Mouse (Mus musculus): Measurements from ENCODE around the gene Myt1l. TPM values are rescaled to one million over a fixed set of nuclear protein-coding genes. Genes with fewer than 3 reads are reported as not detected.

Myt1l gene
- polyA plus RNA-seq, 1 experiment from 2014 or later = 2.6 TPM

- DNase-seq (ENCODE audit: low spot score) = no peak
- Histone ChIP-seq H3K36me3 (no peaks in the 10 kb centered on the region), H3K9me3 (replicated peaks) (no peaks in the 10 kb centered on the region), H3K4me1 (peaks cover 8% of the 10 kb centered on the region), H3K27ac (replicated peaks) (no peak overlapping the region), H3K4me3 (no peak overlapping the region), H3K27me3 (ENCODE audit: low read depth, poor library complexity, severe bottlenecking) (no peaks in the 10 kb centered on the region)
These were observed 244.2 kb downstream of the Myt1l start for GRCm38 (mm10) chr12:29772401-29772800.

DNA sequence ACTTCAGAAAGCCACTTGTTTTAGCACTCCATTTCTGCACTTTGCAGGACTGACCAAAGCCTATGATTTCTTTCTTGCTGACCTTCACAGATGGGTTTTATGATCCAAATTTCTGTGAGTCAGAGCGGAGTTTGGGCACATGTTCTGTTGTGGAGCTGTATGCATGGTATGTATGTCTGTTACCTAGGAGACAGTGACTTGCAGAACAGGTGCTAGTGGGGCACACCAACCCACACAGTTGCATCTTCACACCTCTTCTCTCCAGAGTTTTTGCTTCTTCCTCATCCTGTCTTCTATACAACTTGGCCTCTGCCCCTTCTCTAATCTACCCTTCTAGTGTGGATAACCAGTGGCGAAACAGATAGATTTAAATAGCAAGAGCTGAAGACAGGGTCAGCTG lies 250.7 kb downstream of the Myt1l start:
- H3K4me1 ChIP-seq = no peaks in the 10 kb centered on the region
- 85% methylated on average over 2 of the region's 2 CpGs for WGBS
- no peaks in the 10 kb centered on the region for H3K27me3 ChIP-seq (ENCODE audit: low read depth, poor library complexity, severe bottlenecking)
- DNase-seq (ENCODE audit: low spot score) = no peak
- H3K36me3 ChIP-seq = no peaks in the 10 kb centered on the region
- H3K9me3 ChIP-seq (replicated peaks) = no peaks in the 10 kb centered on the region
- no peak overlapping the region for H3K27ac ChIP-seq (replicated peaks)
- H3K4me3 ChIP-seq = no peak overlapping the region

GRCm38 (mm10) chr12:29789319-29790050 lies 261.3 kb downstream of the Myt1l start:
- DNase-seq (ENCODE audit: low spot score) = no peak
- Histone ChIP-seq H3K4me1 (no peaks in the 10 kb centered on the region; the same call in 1 of the 2 replicates), H3K27me3 (ENCODE audit: low read depth, poor library complexity, severe bottlenecking) (no peaks in the 10 kb centered on the region), H3K27ac (replicated peaks) (no peak overlapping the region), H3K36me3 (no peaks in the 10 kb centered on the region), H3K9me3 (replicated peaks) (no peaks in the 10 kb centered on the region), H3K4me3 (no peak overlapping the region)
- WGBS = 82% methylated on average over 16 of the region's 16 CpGs

GRCm38 (mm10) chr12:29790051-29790386 lies 261.8 kb downstream of the Myt1l start:
- Histone ChIP-seq H3K27ac (replicated peaks) (no peak overlapping the region), H3K4me3 (no peak overlapping the region), H3K4me1 (peaks cover 3% of the 10 kb centered on the region), H3K27me3 (ENCODE audit: low read depth, poor library complexity, severe bottlenecking) (no peaks in the 10 kb centered on the region), H3K9me3 (replicated peaks) (no peaks in the 10 kb centered on the region), H3K36me3 (no peaks in the 10 kb centered on the region)
- WGBS = 80% methylated on average over 4 of the region's 4 CpGs
- no peak for DNase-seq (ENCODE audit: low spot score)

DNA sequence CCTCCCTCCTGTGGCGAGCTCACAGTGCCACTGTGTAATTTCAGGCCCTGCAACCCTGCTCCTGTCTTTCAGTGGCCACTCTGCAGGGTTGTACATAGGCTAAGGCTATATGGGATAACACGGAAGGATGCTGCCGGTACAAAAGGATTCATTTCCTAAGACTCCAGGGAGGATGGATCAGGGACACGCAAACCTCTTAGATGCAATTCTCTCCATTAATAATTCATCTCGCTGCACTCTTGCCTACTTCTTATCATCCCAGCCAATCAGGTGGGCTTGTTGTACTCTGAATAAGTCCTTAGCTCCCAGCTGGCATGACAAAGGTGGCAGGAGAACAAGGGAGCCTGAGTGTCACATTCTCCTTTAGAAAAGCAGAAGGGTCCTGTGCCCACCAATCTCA lies 264.8 kb downstream of the Myt1l start:
- Histone ChIP-seq H3K36me3 (no peaks in the 10 kb centered on the region), H3K4me3 (no peak overlapping the region), H3K27ac (replicated peaks) (no peak overlapping the region), H3K4me1 (peaks cover 9% of the 10 kb centered on the region), H3K9me3 (replicated peaks) (no peaks in the 10 kb centered on the region), H3K27me3 (ENCODE audit: low read depth, poor library complexity, severe bottlenecking) (no peaks in the 10 kb centered on the region)
- no peak for DNase-seq (ENCODE audit: low spot score)
- WGBS = 88% methylated on average over 5 of the region's 5 CpGs

DNA sequence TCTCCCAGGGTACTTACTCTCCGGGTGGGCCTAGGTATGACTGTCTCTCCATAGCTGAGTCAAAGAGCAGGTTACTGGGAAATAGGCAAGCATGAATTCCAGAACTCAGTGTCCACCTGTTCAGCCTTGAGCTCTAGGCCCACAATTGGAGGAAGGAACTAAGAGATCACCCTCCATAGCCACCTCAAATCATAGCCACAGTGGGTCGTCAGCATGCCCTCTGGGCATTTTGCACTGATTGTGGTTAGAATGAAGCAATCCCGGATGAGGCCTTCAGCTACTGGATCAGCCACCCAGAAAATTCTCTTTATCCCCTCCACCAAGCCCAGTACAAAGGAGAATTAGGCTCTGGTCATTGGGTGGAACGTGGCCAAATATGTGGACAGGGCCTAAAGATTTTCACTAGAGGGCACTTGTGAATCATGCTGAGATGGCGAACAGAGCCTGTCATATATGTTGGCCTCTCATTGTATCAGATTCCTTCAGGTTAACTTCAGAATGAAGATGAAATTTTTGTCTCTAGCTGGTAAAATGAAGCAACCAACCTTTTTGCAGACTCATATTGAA lies 267.0 kb downstream of the Myt1l start:
- no peaks in the 10 kb centered on the region for H3K9me3 ChIP-seq (replicated peaks)
- WGBS = 61% methylated on average over 5 of the region's 5 CpGs
- peaks cover 9% of the 10 kb centered on the region for H3K4me1 ChIP-seq
- no peak for DNase-seq (ENCODE audit: low spot score)
- no peak overlapping the region for H3K4me3 ChIP-seq
- no peak overlapping the region for H3K27ac ChIP-seq (replicated peaks)
- H3K36me3 ChIP-seq = no peaks in the 10 kb centered on the region
- no peaks in the 10 kb centered on the region for H3K27me3 ChIP-seq (ENCODE audit: low read depth, poor library complexity, severe bottlenecking)

GRCm38 (mm10) chr12:29798595-29799391 lies 270.6 kb downstream of the Myt1l start:
- H3K27me3 ChIP-seq (ENCODE audit: low read depth, poor library complexity, severe bottlenecking) = no peaks in the 10 kb centered on the region
- no peaks in the 10 kb centered on the region for H3K9me3 ChIP-seq (replicated peaks)
- peaks cover 9% of the 10 kb centered on the region for H3K4me1 ChIP-seq
- no peaks in the 10 kb centered on the region for H3K36me3 ChIP-seq
- H3K27ac ChIP-seq (replicated peaks) = no peak overlapping the region
- WGBS = 75% methylated on average over 3 of the region's 3 CpGs
- DNase-seq (ENCODE audit: low spot score) = no peak
- no peak overlapping the region for H3K4me3 ChIP-seq

GRCm38 (mm10) chr12:29806415-29806814 lies 278.2 kb downstream of the Myt1l start:
- H3K36me3 ChIP-seq = no peaks in the 10 kb centered on the region
- no peak overlapping the region for H3K27ac ChIP-seq (replicated peaks)
- H3K4me1 ChIP-seq = peaks cover 4% of the 10 kb centered on the region; the same call in 1 of the 2 replicates
- no peaks in the 10 kb centered on the region for H3K27me3 ChIP-seq (ENCODE audit: low read depth, poor library complexity, severe bottlenecking)
- 81% methylated on average over 1 of the region's 1 CpGs for WGBS
- H3K4me3 ChIP-seq = no peak overlapping the region
- DNase-seq (ENCODE audit: low spot score) = no peak
- no peaks in the 10 kb centered on the region for H3K9me3 ChIP-seq (replicated peaks)

GRCm38 (mm10) chr12:29809569-29810185 lies 281.5 kb downstream of the Myt1l start:
- no peak overlapping the region for H3K27ac ChIP-seq (replicated peaks)
- WGBS = 84% methylated on average over 12 of the region's 12 CpGs
- peaks cover 10% of the 10 kb centered on the region for H3K4me1 ChIP-seq
- no peaks in the 10 kb centered on the region for H3K36me3 ChIP-seq
- DNase-seq (ENCODE audit: low spot score) = no peak
- H3K27me3 ChIP-seq (ENCODE audit: low read depth, poor library complexity, severe bottlenecking) = no peaks in the 10 kb centered on the region
- H3K4me3 ChIP-seq = no peak overlapping the region
- no peaks in the 10 kb centered on the region for H3K9me3 ChIP-seq (replicated peaks)

GRCm38 (mm10) chr12:29815466-29815865 lies 287.3 kb downstream of the Myt1l start:
- 84% methylated on average over 2 of the region's 2 CpGs for WGBS

DNA sequence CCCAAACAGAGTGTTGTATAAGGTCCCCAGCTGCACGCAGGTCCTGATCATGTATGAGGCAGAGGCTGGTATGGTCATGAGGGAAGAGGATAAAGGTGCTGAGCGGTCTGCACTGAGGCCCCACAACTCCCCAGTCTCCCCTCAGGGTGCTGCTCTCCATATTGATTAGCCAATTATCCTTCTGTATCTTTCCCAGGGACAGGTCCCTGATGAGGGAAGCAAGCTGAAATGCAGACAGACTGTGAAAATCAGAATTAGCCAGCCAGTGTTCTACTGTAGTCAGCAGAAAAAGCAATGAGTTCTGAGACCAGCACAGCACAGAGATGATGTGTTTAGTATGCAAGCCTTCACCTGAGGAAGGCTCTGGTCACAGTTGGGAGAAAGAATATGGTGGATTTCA lies 287.9 kb downstream of the Myt1l start:
- DNase-seq (ENCODE audit: low spot score) = no peak
- Histone ChIP-seq H3K9me3 (replicated peaks) (no peaks in the 10 kb centered on the region), H3K4me1 (peaks cover 20% of the 10 kb centered on the region), H3K27me3 (ENCODE audit: low read depth, poor library complexity, severe bottlenecking) (no peaks in the 10 kb centered on the region), H3K4me3 (no peak overlapping the region), H3K36me3 (no peaks in the 10 kb centered on the region), H3K27ac (replicated peaks) (no peak overlapping the region)
- 74% methylated on average over 2 of the region's 2 CpGs for WGBS

More at GRCm38 (mm10) chr12:29815466-29815865, 287.3 kb downstream of the Myt1l start:
- H3K27ac ChIP-seq (replicated peaks) = no peak overlapping the region
- no peak overlapping the region for H3K4me3 ChIP-seq
- H3K27me3 ChIP-seq (ENCODE audit: low read depth, poor library complexity, severe bottlenecking) = no peaks in the 10 kb centered on the region
- H3K9me3 ChIP-seq (replicated peaks) = no peaks in the 10 kb centered on the region
- DNase-seq (ENCODE audit: low spot score) = no peak
- no peaks in the 10 kb centered on the region for H3K36me3 ChIP-seq
- H3K4me1 ChIP-seq = peaks cover 19% of the 10 kb centered on the region

GRCm38 (mm10) chr12:29816761-29817160 lies 288.6 kb downstream of the Myt1l start:
- 87% methylated on average over 6 of the region's 6 CpGs for WGBS
- Histone ChIP-seq H3K4me3 (no peak overlapping the region), H3K27me3 (ENCODE audit: low read depth, poor library complexity, severe bottlenecking) (no peaks in the 10 kb centered on the region), H3K4me1 (peaks cover 26% of the 10 kb centered on the region), H3K27ac (replicated peaks) (no peak overlapping the region), H3K9me3 (replicated peaks) (no peaks in the 10 kb centered on the region), H3K36me3 (no peaks in the 10 kb centered on the region)
- no peak for DNase-seq (ENCODE audit: low spot score)

DNA sequence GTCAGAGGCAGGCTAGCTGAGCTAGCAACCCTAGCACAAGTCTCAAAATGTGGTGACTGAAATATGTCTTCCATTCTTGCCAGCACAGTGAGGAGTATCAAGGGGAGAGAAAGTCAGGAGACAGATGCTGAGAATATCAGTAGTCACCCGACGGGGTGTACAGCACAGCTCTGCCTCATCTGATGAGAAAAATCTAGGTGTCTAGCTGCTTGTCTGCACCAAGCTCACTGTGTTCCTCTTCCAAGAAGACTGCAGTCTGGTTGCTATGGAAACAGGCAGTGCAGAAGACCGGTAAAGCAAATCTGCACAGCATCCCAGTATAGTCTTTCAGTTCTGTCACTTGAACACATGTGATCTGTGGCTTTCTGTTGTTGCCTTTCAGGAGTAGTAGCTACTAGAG lies 294.0 kb downstream of the Myt1l start:
- Histone ChIP-seq H3K27me3 (ENCODE audit: low read depth, poor library complexity, severe bottlenecking) (no peaks in the 10 kb centered on the region), H3K4me1 (peaks cover 15% of the 10 kb centered on the region), H3K9me3 (replicated peaks) (no peaks in the 10 kb centered on the region), H3K27ac (replicated peaks) (no peak overlapping the region), H3K4me3 (no peak overlapping the region), H3K36me3 (no peaks in the 10 kb centered on the region)
- WGBS = 66% methylated on average over 3 of the region's 3 CpGs
- no peak for DNase-seq (ENCODE audit: low spot score)

Data from midbrain, embryonic 10.5 days (tissue).